Mouse (Mus musculus): ENCODE measurements around the gene Mmp11. TPM values are rescaled to one million over a fixed set of nuclear protein-coding genes. Genes with fewer than 3 reads are reported as not detected.
A peak's percentile ranks its signal among the peaks of the same experiment; 100 is the strongest.

The Mmp11 gene
- polyA plus RNA-seq, 1 experiment from 2014 or later, result 25.1 TPM

GRCm38 (mm10) chr10:75916840-75917239 is 19.5 kb downstream of the Mmp11 start:
- H3K4me3 ChIP-seq (ENCODE audit: low read depth, low read length), result no peak overlapping the region
- H3K27ac ChIP-seq (ENCODE audit: low read depth, low read length), result no peak overlapping the region
- H3K9ac ChIP-seq (ENCODE audit: low read length), result no peak overlapping the region
- no peaks in the 10 kb centered on the region for H3K27me3 ChIP-seq (replicated peaks; ENCODE audit: control insufficient read depth, insufficient read depth, low read length)
- H3K4me1 ChIP-seq (ENCODE audit: control insufficient read depth, insufficient read depth, low read length), result peaks cover 21% of the 10 kb centered on the region
- ATAC-seq, result no peak
- H3K4me2 ChIP-seq (ENCODE audit: low read length), result no peak overlapping the region
- no peaks in the 10 kb centered on the region for H3K9me3 ChIP-seq (replicated peaks; ENCODE audit: control insufficient read depth, low read length)
- peaks cover 57% of the 10 kb centered on the region for H3K36me3 ChIP-seq (ENCODE audit: control insufficient read depth, insufficient read depth, low read length)
- no peak for DNase-seq (ENCODE audit: low spot score)
- WGBS, result 85% methylated on average over 8 of the region's 8 CpGs

DNA sequence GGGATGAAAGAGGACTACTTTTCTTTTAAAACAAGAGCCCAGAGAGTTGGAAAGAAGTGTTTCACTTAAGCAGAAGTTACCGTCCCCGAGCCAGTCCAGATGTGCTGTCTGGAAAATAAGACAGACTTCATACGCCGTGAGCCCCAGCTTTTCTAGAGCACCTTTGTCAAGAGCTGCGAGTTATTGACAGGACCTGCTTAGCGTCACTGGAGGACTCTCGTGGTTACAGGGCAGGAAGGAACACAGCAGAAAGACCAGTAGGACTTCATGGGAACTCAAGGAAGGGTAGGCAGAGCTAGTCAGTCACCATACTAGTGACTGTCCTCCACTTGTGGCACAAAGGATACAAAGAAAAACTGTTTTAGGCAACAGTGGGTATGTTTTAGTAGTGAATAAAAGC is 20.7 kb downstream of the Mmp11 start:
- H3K27ac ChIP-seq (ENCODE audit: low read depth, low read length), result no peak overlapping the region
- DNase-seq (ENCODE audit: low spot score) (no peak), ATAC-seq (no peak)
- H3K4me1 ChIP-seq (ENCODE audit: control insufficient read depth, insufficient read depth, low read length), result peaks cover 20% of the 10 kb centered on the region
- no peak overlapping the region for H3K4me2 ChIP-seq (ENCODE audit: low read length)
- no peaks in the 10 kb centered on the region for H3K9me3 ChIP-seq (replicated peaks; ENCODE audit: control insufficient read depth, low read length)
- H3K4me3 ChIP-seq (ENCODE audit: low read depth, low read length), result no peak overlapping the region
- no peaks in the 10 kb centered on the region for H3K27me3 ChIP-seq (replicated peaks; ENCODE audit: control insufficient read depth, insufficient read depth, low read length)
- 92% methylated on average over 7 of the region's 7 CpGs for WGBS
- H3K9ac ChIP-seq (ENCODE audit: low read length), result no peak overlapping the region
- peaks cover 69% of the 10 kb centered on the region for H3K36me3 ChIP-seq (ENCODE audit: control insufficient read depth, insufficient read depth, low read length)

GRCm38 (mm10) chr10:75913013-75913589 is 23.2 kb downstream of the Mmp11 start:
- no peak overlapping the region for H3K4me3 ChIP-seq (ENCODE audit: low read depth, low read length)
- no peaks in the 10 kb centered on the region for H3K4me1 ChIP-seq (ENCODE audit: control insufficient read depth, insufficient read depth, low read length)
- no peak for ATAC-seq
- H3K9me3 ChIP-seq (replicated peaks; ENCODE audit: control insufficient read depth, low read length), result no peaks in the 10 kb centered on the region
- 77% methylated on average over 6 of the region's 6 CpGs for WGBS
- no peak for DNase-seq (ENCODE audit: low spot score)
- no peak overlapping the region for H3K27ac ChIP-seq (ENCODE audit: low read depth, low read length)
- H3K27me3 ChIP-seq (replicated peaks; ENCODE audit: control insufficient read depth, insufficient read depth, low read length), result no peaks in the 10 kb centered on the region
- H3K9ac ChIP-seq (ENCODE audit: low read length), result no peak overlapping the region
- peaks cover 82% of the 10 kb centered on the region for H3K36me3 ChIP-seq (ENCODE audit: control insufficient read depth, insufficient read depth, low read length)
- H3K4me2 ChIP-seq (ENCODE audit: low read length), result no peak overlapping the region

- peaks cover 89% of the 10 kb centered on the region for H3K36me3 ChIP-seq (ENCODE audit: control insufficient read depth, insufficient read depth, low read length)
- no peak overlapping the region for H3K4me2 ChIP-seq (ENCODE audit: low read length)
- H3K9me3 ChIP-seq (replicated peaks; ENCODE audit: control insufficient read depth, low read length), result no peaks in the 10 kb centered on the region
- no peak for ATAC-seq
- H3K27ac ChIP-seq (ENCODE audit: low read depth, low read length), result no peak overlapping the region
- H3K4me3 ChIP-seq (ENCODE audit: low read depth, low read length), result no peak overlapping the region
- 88% methylated on average over 2 of the region's 2 CpGs for WGBS
- no peak for DNase-seq (ENCODE audit: low spot score)
- no peaks in the 10 kb centered on the region for H3K4me1 ChIP-seq (ENCODE audit: control insufficient read depth, insufficient read depth, low read length)
- no peaks in the 10 kb centered on the region for H3K27me3 ChIP-seq (replicated peaks; ENCODE audit: control insufficient read depth, insufficient read depth, low read length)
- H3K9ac ChIP-seq (ENCODE audit: low read length), result no peak overlapping the region
These were observed 25.6 kb downstream of the Mmp11 start for GRCm38 (mm10) chr10:75910698-75911097.

- no peak for DNase-seq (ENCODE audit: low spot score)
- Histone ChIP-seq H3K4me3 (ENCODE audit: low read depth, low read length) (no peak overlapping the region), H3K36me3 (ENCODE audit: control insufficient read depth, insufficient read depth, low read length) (peaks cover 95% of the 10 kb centered on the region), H3K4me2 (ENCODE audit: low read length) (no peak overlapping the region), H3K9me3 (replicated peaks; ENCODE audit: control insufficient read depth, low read length) (no peaks in the 10 kb centered on the region), H3K27ac (ENCODE audit: low read depth, low read length) (no peak overlapping the region), H3K27me3 (replicated peaks; ENCODE audit: control insufficient read depth, insufficient read depth, low read length) (no peaks in the 10 kb centered on the region), H3K9ac (ENCODE audit: low read length) (no peak overlapping the region), H3K4me1 (ENCODE audit: control insufficient read depth, insufficient read depth, low read length) (no peaks in the 10 kb centered on the region)
- ATAC-seq, result no peak
- 96% methylated on average over 4 of the region's 4 CpGs for whole genome bisulfite sequencing
These were observed 29.4 kb downstream of the Mmp11 start for GRCm38 (mm10) chr10:75906882-75907281.

DNA sequence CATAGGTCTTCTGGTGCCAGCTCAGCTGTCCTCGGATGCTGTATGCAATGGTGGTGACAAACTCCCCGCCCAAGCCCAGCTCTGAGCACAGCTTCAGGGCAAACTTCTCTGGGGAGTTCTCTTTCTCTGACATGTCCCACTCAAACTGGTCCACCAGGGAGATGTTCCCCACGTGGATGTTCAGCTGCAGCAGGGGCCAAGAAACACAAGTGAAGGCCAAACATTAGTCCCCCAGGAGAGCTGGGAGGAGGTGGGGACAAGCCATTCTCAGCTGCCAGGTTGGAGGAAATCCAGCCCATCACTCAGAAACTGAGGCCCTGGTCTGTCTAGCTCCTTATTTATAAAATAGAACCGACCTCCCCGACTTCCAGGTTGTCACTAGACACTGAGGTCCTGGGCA is 31.9 kb downstream of the Mmp11 start:
- 95% methylated on average over 5 of the region's 5 CpGs for WGBS
- DNase-seq (ENCODE audit: low spot score) (no peak), ATAC-seq (no peak)
- Histone ChIP-seq H3K4me3 (ENCODE audit: low read depth, low read length) (no peak overlapping the region), H3K36me3 (ENCODE audit: control insufficient read depth, insufficient read depth, low read length) (peaks cover 94% of the 10 kb centered on the region), H3K4me1 (ENCODE audit: control insufficient read depth, insufficient read depth, low read length) (no peaks in the 10 kb centered on the region), H3K27ac (ENCODE audit: low read depth, low read length) (no peak overlapping the region), H3K9ac (ENCODE audit: low read length) (no peak overlapping the region), H3K27me3 (replicated peaks; ENCODE audit: control insufficient read depth, insufficient read depth, low read length) (no peaks in the 10 kb centered on the region), H3K9me3 (replicated peaks; ENCODE audit: control insufficient read depth, low read length) (no peaks in the 10 kb centered on the region), H3K4me2 (ENCODE audit: low read length) (no peak overlapping the region)

- no peak overlapping the region for H3K27ac ChIP-seq (ENCODE audit: low read depth, low read length)
- no peak overlapping the region for H3K9ac ChIP-seq (ENCODE audit: low read length)
- no peaks in the 10 kb centered on the region for H3K27me3 ChIP-seq (replicated peaks; ENCODE audit: control insufficient read depth, insufficient read depth, low read length)
- no peak overlapping the region for H3K4me3 ChIP-seq (ENCODE audit: low read depth, low read length)
- DNase-seq (ENCODE audit: low spot score), result no peak
- H3K36me3 ChIP-seq (ENCODE audit: control insufficient read depth, insufficient read depth, low read length), result peaks cover 98% of the 10 kb centered on the region
- H3K9me3 ChIP-seq (replicated peaks; ENCODE audit: control insufficient read depth, low read length), result no peaks in the 10 kb centered on the region
- 83% methylated on average over 3 of the region's 3 CpGs for WGBS
- no peak overlapping the region for H3K4me2 ChIP-seq (ENCODE audit: low read length)
- H3K4me1 ChIP-seq (ENCODE audit: control insufficient read depth, insufficient read depth, low read length), result peaks cover under 1% of the 10 kb centered on the region; the same call in 1 of the 2 replicates
- ATAC-seq, result no peak
These were observed 37.5 kb downstream of the Mmp11 start for GRCm38 (mm10) chr10:75898846-75899245.

- no peak overlapping the region for H3K27ac ChIP-seq (ENCODE audit: low read depth, low read length)
- DNase-seq (ENCODE audit: low spot score), result no peak
- H3K27me3 ChIP-seq (replicated peaks; ENCODE audit: control insufficient read depth, insufficient read depth, low read length), result no peaks in the 10 kb centered on the region
- H3K4me1 ChIP-seq (ENCODE audit: control insufficient read depth, insufficient read depth, low read length), result peaks cover 7% of the 10 kb centered on the region
- peaks cover 94% of the 10 kb centered on the region for H3K36me3 ChIP-seq (ENCODE audit: control insufficient read depth, insufficient read depth, low read length)
- no peak overlapping the region for H3K9ac ChIP-seq (ENCODE audit: low read length)
- no peak overlapping the region for H3K4me3 ChIP-seq (ENCODE audit: low read depth, low read length)
- WGBS, result 81% methylated on average over 6 of the region's 6 CpGs
- ATAC-seq, result no peak
- H3K4me2 ChIP-seq (ENCODE audit: low read length), result no peak overlapping the region
- H3K9me3 ChIP-seq (replicated peaks; ENCODE audit: control insufficient read depth, low read length), result no peaks in the 10 kb centered on the region
These were observed 38.2 kb downstream of the Mmp11 start for GRCm38 (mm10) chr10:75898039-75898564.

DNA sequence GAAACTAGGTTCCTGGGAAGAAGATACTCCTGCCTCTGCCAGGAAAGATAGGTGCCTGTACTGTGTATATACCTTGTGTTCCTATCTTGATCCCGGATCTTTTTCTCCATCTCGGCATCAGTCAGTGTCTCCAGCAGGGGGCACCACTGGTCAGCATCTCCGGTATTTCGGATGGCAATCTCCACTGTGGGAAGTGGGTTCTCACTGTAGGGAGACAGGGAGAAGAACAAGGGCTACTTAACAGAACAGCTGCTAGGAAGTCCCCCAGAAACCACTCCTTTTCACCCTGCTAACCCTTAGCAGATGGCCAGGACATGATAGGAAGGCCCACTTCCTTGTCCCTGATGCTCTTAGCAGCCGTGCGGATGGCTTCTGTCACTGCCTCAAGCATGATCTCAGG is 38.9 kb downstream of the Mmp11 start:
- no peaks in the 10 kb centered on the region for H3K9me3 ChIP-seq (replicated peaks; ENCODE audit: control insufficient read depth, low read length)
- no peak overlapping the region for H3K4me3 ChIP-seq (ENCODE audit: low read depth, low read length)
- peaks cover 7% of the 10 kb centered on the region for H3K4me1 ChIP-seq (ENCODE audit: control insufficient read depth, insufficient read depth, low read length)
- ATAC-seq (no peak), DNase-seq (ENCODE audit: low spot score) (peak; percentile 75)
- H3K27ac ChIP-seq (ENCODE audit: low read depth, low read length), result no peak overlapping the region
- H3K4me2 ChIP-seq (ENCODE audit: low read length), result no peak overlapping the region
- WGBS, result 36% methylated on average over 6 of the region's 6 CpGs
- H3K36me3 ChIP-seq (ENCODE audit: control insufficient read depth, insufficient read depth, low read length), result peaks cover 87% of the 10 kb centered on the region
- H3K9ac ChIP-seq (ENCODE audit: low read length), result no peak overlapping the region
- no peaks in the 10 kb centered on the region for H3K27me3 ChIP-seq (replicated peaks; ENCODE audit: control insufficient read depth, insufficient read depth, low read length)
